Mouse (Mus musculus): ENCODE results near the gene Limch1. TPM values are rescaled to one million over a fixed set of nuclear protein-coding genes. Genes with fewer than 3 reads are reported as not detected.

Limch1 gene
- polyA plus RNA-seq, 1 experiment from 2014 or later, result 52.8 TPM

GRCm38 (mm10) chr5:66816751-66817150 is 71.1 kb downstream of the Limch1 start:
- no peak overlapping the region for H3K4me3 ChIP-seq
- no peak overlapping the region for H3K27ac ChIP-seq (replicated peaks)
- H3K4me2 ChIP-seq, result no peak overlapping the region
- ATAC-seq (ENCODE audit: low read depth), result no peak
- peaks cover 6% of the 10 kb centered on the region for H3K4me1 ChIP-seq (replicated peaks)
- WGBS, result 75% methylated on average over 18 of the region's 18 CpGs
- H3K9me3 ChIP-seq, result no peaks in the 10 kb centered on the region
- H3K27me3 ChIP-seq, result no peaks in the 10 kb centered on the region
- H3K36me3 ChIP-seq, result no peaks in the 10 kb centered on the region
- no peak overlapping the region for H3K9ac ChIP-seq

- H3K9ac ChIP-seq, result no peak overlapping the region
- H3K4me1 ChIP-seq (replicated peaks), result peaks cover 10% of the 10 kb centered on the region
- H3K9me3 ChIP-seq, result no peaks in the 10 kb centered on the region
- no peak overlapping the region for H3K4me2 ChIP-seq
- H3K4me3 ChIP-seq, result no peak overlapping the region
- no peaks in the 10 kb centered on the region for H3K27me3 ChIP-seq
- WGBS, result 97% methylated on average over 8 of the region's 8 CpGs
- H3K36me3 ChIP-seq, result no peaks in the 10 kb centered on the region
- H3K27ac ChIP-seq (replicated peaks), result no peak overlapping the region
- no peak for ATAC-seq (ENCODE audit: low read depth)
Measured at GRCm38 (mm10) chr5:66817184-66817956, 71.7 kb downstream of the Limch1 start.

- WGBS, result 69% methylated on average over 6 of the region's 6 CpGs
Measured at GRCm38 (mm10) chr5:66822500-66823205, 77.0 kb downstream of the Limch1 start.

GRCm38 (mm10) chr5:66825586-66825985 is 80.0 kb downstream of the Limch1 start:
- ATAC-seq (ENCODE audit: low read depth), result no peak
- no peaks in the 10 kb centered on the region for H3K36me3 ChIP-seq
- no peak overlapping the region for H3K4me2 ChIP-seq
- H3K9ac ChIP-seq, result no peak overlapping the region
- no peak overlapping the region for H3K4me3 ChIP-seq
- H3K4me1 ChIP-seq (replicated peaks), result peaks cover 19% of the 10 kb centered on the region
- WGBS, result 86% methylated on average over 4 of the region's 4 CpGs
- no peak overlapping the region for H3K27ac ChIP-seq (replicated peaks)
- no peaks in the 10 kb centered on the region for H3K27me3 ChIP-seq
- no peaks in the 10 kb centered on the region for H3K9me3 ChIP-seq

More at GRCm38 (mm10) chr5:66822500-66823205, 77.0 kb downstream of the Limch1 start:
- Histone ChIP-seq H3K9me3 (no peaks in the 10 kb centered on the region), H3K36me3 (no peaks in the 10 kb centered on the region), H3K9ac (no peak overlapping the region), H3K4me3 (no peak overlapping the region), H3K4me2 (no peak overlapping the region), H3K27me3 (no peaks in the 10 kb centered on the region), H3K27ac (replicated peaks) (peak overlapping the region; percentile 77), H3K4me1 (replicated peaks) (peaks cover 19% of the 10 kb centered on the region)
- ATAC-seq (ENCODE audit: low read depth), result no peak

- H3K36me3 ChIP-seq, result no peaks in the 10 kb centered on the region
- no peak overlapping the region for H3K9ac ChIP-seq
- H3K27me3 ChIP-seq, result no peaks in the 10 kb centered on the region
- H3K27ac ChIP-seq (replicated peaks), result no peak overlapping the region
- H3K4me2 ChIP-seq, result no peak overlapping the region
- ATAC-seq (ENCODE audit: low read depth), result no peak
- H3K4me1 ChIP-seq (replicated peaks), result peaks cover 19% of the 10 kb centered on the region
- H3K9me3 ChIP-seq, result no peaks in the 10 kb centered on the region
- no peak overlapping the region for H3K4me3 ChIP-seq
- 72% methylated on average over 8 of the region's 8 CpGs for WGBS
Measured at GRCm38 (mm10) chr5:66826844-66827243, 81.2 kb downstream of the Limch1 start.

- H3K27me3 ChIP-seq, result no peaks in the 10 kb centered on the region
- no peak overlapping the region for H3K27ac ChIP-seq (replicated peaks)
- no peak overlapping the region for H3K9ac ChIP-seq
- H3K4me1 ChIP-seq (replicated peaks), result peaks cover 8% of the 10 kb centered on the region
- ATAC-seq (ENCODE audit: low read depth), result no peak
- H3K36me3 ChIP-seq, result no peaks in the 10 kb centered on the region
- no peak overlapping the region for H3K4me3 ChIP-seq
- no peaks in the 10 kb centered on the region for H3K9me3 ChIP-seq
- no peak overlapping the region for H3K4me2 ChIP-seq
- 88% methylated on average over 5 of the region's 5 CpGs for WGBS
Measured at GRCm38 (mm10) chr5:66829505-66829904, 83.9 kb downstream of the Limch1 start.

- H3K9me3 ChIP-seq, result no peaks in the 10 kb centered on the region
- no peak overlapping the region for H3K4me2 ChIP-seq
- no peak overlapping the region for H3K4me3 ChIP-seq
- H3K4me1 ChIP-seq (replicated peaks), result peaks cover 8% of the 10 kb centered on the region
- no peaks in the 10 kb centered on the region for H3K27me3 ChIP-seq
- no peaks in the 10 kb centered on the region for H3K36me3 ChIP-seq
- no peak overlapping the region for H3K9ac ChIP-seq
- no peak for ATAC-seq (ENCODE audit: low read depth)
- WGBS, result 90% methylated on average over 10 of the region's 10 CpGs
- H3K27ac ChIP-seq (replicated peaks), result no peak overlapping the region
Measured at GRCm38 (mm10) chr5:66830206-66830605, 84.6 kb downstream of the Limch1 start.

GRCm38 (mm10) chr5:66834756-66835155 is 89.1 kb downstream of the Limch1 start:
- Histone ChIP-seq H3K4me3 (no peak overlapping the region), H3K27ac (replicated peaks) (no peak overlapping the region), H3K4me2 (no peak overlapping the region), H3K9ac (no peak overlapping the region), H3K9me3 (no peaks in the 10 kb centered on the region), H3K36me3 (no peaks in the 10 kb centered on the region), H3K4me1 (replicated peaks) (no peaks in the 10 kb centered on the region), H3K27me3 (no peaks in the 10 kb centered on the region)
- WGBS, result 70% methylated on average over 6 of the region's 6 CpGs
- no peak for ATAC-seq (ENCODE audit: low read depth)

GRCm38 (mm10) chr5:66836892-66837291 is 91.3 kb downstream of the Limch1 start:
- Histone ChIP-seq H3K9ac (no peak overlapping the region), H3K4me1 (replicated peaks) (no peaks in the 10 kb centered on the region), H3K9me3 (no peaks in the 10 kb centered on the region), H3K4me3 (no peak overlapping the region), H3K27me3 (no peaks in the 10 kb centered on the region), H3K4me2 (no peak overlapping the region), H3K36me3 (no peaks in the 10 kb centered on the region), H3K27ac (replicated peaks) (no peak overlapping the region)
- 89% methylated on average over 4 of the region's 4 CpGs for WGBS
- no peak for ATAC-seq (ENCODE audit: low read depth)

- Histone ChIP-seq H3K36me3 (no peaks in the 10 kb centered on the region), H3K27me3 (no peaks in the 10 kb centered on the region), H3K9ac (no peak overlapping the region), H3K27ac (replicated peaks) (no peak overlapping the region), H3K4me3 (no peak overlapping the region), H3K4me2 (no peak overlapping the region), H3K9me3 (no peaks in the 10 kb centered on the region), H3K4me1 (replicated peaks) (no peaks in the 10 kb centered on the region)
- 91% methylated on average over 2 of the region's 2 CpGs for WGBS
- ATAC-seq (ENCODE audit: low read depth), result no peak
Measured at GRCm38 (mm10) chr5:66841971-66842370, 96.3 kb downstream of the Limch1 start.

- 0 out of 2 replicates have a peak, but pooled peaks cover 5% of the 10 kb centered on the region for H3K4me1 ChIP-seq (replicated peaks)
- H3K4me2 ChIP-seq, result no peak overlapping the region
- no peak overlapping the region for H3K4me3 ChIP-seq
- no peak overlapping the region for H3K9ac ChIP-seq
- no peak overlapping the region for H3K27ac ChIP-seq (replicated peaks)
- WGBS, result 90% methylated on average over 5 of the region's 5 CpGs
- H3K9me3 ChIP-seq, result no peaks in the 10 kb centered on the region
- no peak for ATAC-seq (ENCODE audit: low read depth)
- H3K27me3 ChIP-seq, result no peaks in the 10 kb centered on the region
- no peaks in the 10 kb centered on the region for H3K36me3 ChIP-seq
Measured at GRCm38 (mm10) chr5:66842776-66843175, 97.1 kb downstream of the Limch1 start.

- no peak for ATAC-seq (ENCODE audit: low read depth)
- 62% methylated on average over 7 of the region's 7 CpGs for WGBS
Measured at GRCm38 (mm10) chr5:66848136-66848535, 102.5 kb downstream of the Limch1 start.

More at GRCm38 (mm10) chr5:66848136-66848535, 102.5 kb downstream of the Limch1 start:
- Histone ChIP-seq H3K4me1 (replicated peaks) (peaks cover 35% of the 10 kb centered on the region), H3K4me2 (no peak overlapping the region), H3K27me3 (no peaks in the 10 kb centered on the region), H3K9me3 (no peaks in the 10 kb centered on the region), H3K36me3 (no peaks in the 10 kb centered on the region), H3K9ac (no peak overlapping the region), H3K4me3 (no peak overlapping the region), H3K27ac (replicated peaks) (no peak overlapping the region)
